Mouse (Mus musculus) midbrain, embryonic 14.5 days (tissue): ENCODE results near the gene Fto. TPM values are rescaled to one million over a fixed set of nuclear protein-coding genes. Genes with fewer than 3 reads are reported as not detected.

Experiments
- ATAC-seq: fragments of 200-750 bp; cut with Nextera tagmentation; 2 replicates; pipeline ENCODE4 v1.8.0; 2017; ENCODE audit warnings: moderate number of reproducible peaks, moderate library complexity; ENCODE audit not compliant: low FRiP score, low TSS enrichment
- DNase-seq: peaks from one replicate; pipeline ENCODE4 v3.0.0-alpha.2; 2015
- H3K27ac ChIP-seq: fragments of 300-500 bp; sonication (generic); replicated peaks from 2 replicates; pipeline ENCODE4 v1.5.1; 2014; ENCODE audit warnings: mild to moderate bottlenecking, low read depth, low read length, moderate library complexity
- H3K27me3 ChIP-seq: fragments of 300-500 bp; sonication (generic); 2 replicates; pipeline ENCODE4 v1.6.1; 2014; ENCODE audit warnings: low read length, control low read depth, mixed read lengths; ENCODE audit not compliant: control insufficient read depth, insufficient read depth
- H3K36me3 ChIP-seq: fragments of 300-500 bp; sonication (generic); 2 replicates; pipeline ENCODE4 v1.6.1; 2014; ENCODE audit warnings: low read length, control low read depth; ENCODE audit not compliant: control insufficient read depth, insufficient read depth
- H3K4me1 ChIP-seq: fragments of 300-500 bp; sonication (generic); 2 replicates; pipeline ENCODE4 v1.6.1; 2014; ENCODE audit warnings: mild to moderate bottlenecking, antibody characterized with exemption, low read length, control low read depth; ENCODE audit not compliant: control insufficient read depth, insufficient read depth
- H3K4me2 ChIP-seq: fragments of 300-500 bp; sonication (generic); 2 replicates; pipeline ENCODE4 v1.6.1; 2014; ENCODE audit warnings: mild to moderate bottlenecking, low read length, moderate library complexity
- H3K4me3 ChIP-seq: fragments of 300-500 bp; sonication (generic); replicated peaks from 2 replicates; pipeline ENCODE4 v1.5.1; 2014; ENCODE audit warnings: low read depth, low read length
- H3K9ac ChIP-seq: fragments of 300-500 bp; sonication (generic); replicated peaks from 2 replicates; pipeline ENCODE4 v1.6.1; 2014; ENCODE audit warnings: mild to moderate bottlenecking, low read length, moderate library complexity
- H3K9me3 ChIP-seq: fragments of 300-500 bp; sonication (generic); 2 replicates; pipeline ENCODE4 v1.6.1; 2016; ENCODE audit warnings: low read length, control low read depth, mixed read lengths; ENCODE audit not compliant: control insufficient read depth
- WGBS: fragments of 180-500 bp; shearing (Covaris S2); extraction: QIAGEN DNeasy Blood & Tissue Kit; methylation state at CpG from one replicate; pipeline ENCODE4 v1.1.7; 2014; 5-methylcytosine and 5-hydroxymethylcytosine counted together
- polyA plus RNA-seq: library from polyadenylated mRNA; unstranded; fragments of >200 nt; fragmentation: Nextera tagmentation; extraction: Ambion mirVana; gene quantifications from 2 replicates; pipeline ENCODE4 v1.2.1, GENCODE M21; 2014

Gene Fto
- polyA plus RNA-seq = 105 and 161 TPM in 2 replicates

DNA sequence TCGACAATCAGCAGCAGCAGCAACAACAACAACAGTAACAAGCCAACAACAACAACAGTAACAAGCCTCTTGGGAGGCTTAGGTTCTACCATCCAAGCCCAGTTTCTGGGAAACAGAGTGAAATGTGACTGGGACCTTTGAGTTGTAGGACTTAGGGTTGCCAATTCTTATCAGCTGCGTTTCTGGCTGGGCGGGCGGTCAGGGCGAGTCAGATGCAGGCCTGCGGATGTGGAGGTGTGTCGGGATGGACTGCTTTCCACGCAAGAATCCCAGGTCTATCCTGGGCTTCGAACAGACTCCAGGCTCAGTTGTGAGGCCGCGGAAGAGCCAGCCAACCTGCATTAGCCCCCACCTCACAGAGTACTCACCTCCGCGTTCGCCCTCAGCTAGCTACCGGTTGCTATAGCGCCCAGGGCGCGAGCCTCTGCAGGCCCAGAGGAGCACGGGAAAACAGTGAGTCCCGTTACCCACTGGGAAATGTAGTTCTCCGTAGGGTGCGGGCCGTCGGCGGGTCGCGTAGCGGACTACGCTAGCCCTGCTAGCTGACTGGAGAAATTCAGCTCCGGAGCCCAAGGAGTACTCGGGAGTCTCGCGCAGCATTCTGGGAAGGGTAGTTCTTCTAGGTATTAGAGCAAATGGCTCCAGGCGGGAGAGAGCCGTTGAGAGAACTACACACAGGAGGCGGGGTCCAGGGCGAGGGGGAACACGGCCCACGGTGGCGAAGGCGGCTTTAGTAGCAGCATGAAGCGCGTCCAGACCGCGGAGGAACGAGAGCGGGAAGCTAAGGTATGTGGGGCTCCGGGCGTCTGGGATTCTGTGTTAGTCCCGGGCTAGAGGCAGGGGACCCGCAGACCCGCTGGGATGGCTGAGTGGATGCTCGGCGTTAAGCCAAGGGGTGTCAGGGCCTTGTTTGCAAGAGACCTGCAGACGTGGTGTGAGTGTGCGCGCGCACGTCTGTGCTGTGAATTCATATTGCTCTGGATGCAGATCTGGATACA, at the start of gene Fto, which contains the start of gene Rpgrip1l:
Gene Fto, plus strand, starts transcription at position 691 of the 998 bp plus-strand sequence.
Gene Rpgrip1l, minus strand, starts transcription at position 428 of the 998 bp plus-strand sequence.
- Histone ChIP-seq H3K27ac (peak within 1 kb of the TSS; percentile 70), H3K4me3 (peak within 1 kb of the TSS; percentile 54), H3K9me3 (no peaks in the 10 kb centered on the region), H3K9ac (peak within 1 kb of the TSS; percentile 68), H3K27me3 (no peaks in the 10 kb centered on the region), H3K4me2 (peak within 1 kb of the TSS; percentile 75), H3K36me3 (no peaks in the 10 kb centered on the region), H3K4me1 (peaks cover 20% of the 10 kb centered on the region)
- DNase-seq = peak; percentile 100
- 1% methylated on average over 59 of the region's 59 CpGs for WGBS
- ATAC-seq = peak; percentile 99

GRCm38 (mm10) chr8:91263939-91264338, 49.4 kb upstream of the Fto start:
- WGBS = 84% methylated on average over 3 of the region's 3 CpGs
- Histone ChIP-seq H3K27me3 (no peaks in the 10 kb centered on the region), H3K9me3 (no peaks in the 10 kb centered on the region), H3K9ac (no peak overlapping the region), H3K4me2 (no peak overlapping the region), H3K27ac (no peak overlapping the region), H3K4me3 (no peak overlapping the region), H3K4me1 (no peaks in the 10 kb centered on the region), H3K36me3 (peaks cover 5% of the 10 kb centered on the region)
- DNase-seq (no peak), ATAC-seq (no peak)

GRCm38 (mm10) chr8:91264564-91264963, 48.8 kb upstream of the Fto start:
- DNase-seq (no peak), ATAC-seq (no peak)
- Histone ChIP-seq H3K4me2 (no peak overlapping the region), H3K27me3 (no peaks in the 10 kb centered on the region), H3K4me1 (no peaks in the 10 kb centered on the region), H3K4me3 (no peak overlapping the region), H3K27ac (no peak overlapping the region), H3K9me3 (no peaks in the 10 kb centered on the region), H3K36me3 (peaks cover 5% of the 10 kb centered on the region), H3K9ac (no peak overlapping the region)

- DNase-seq (no peak), ATAC-seq (no peak)
- no peaks in the 10 kb centered on the region for H3K9me3 ChIP-seq
- H3K4me3 ChIP-seq = no peak overlapping the region
- H3K4me2 ChIP-seq = no peak overlapping the region
- no peak overlapping the region for H3K9ac ChIP-seq
- H3K36me3 ChIP-seq = peaks cover 18% of the 10 kb centered on the region
- no peaks in the 10 kb centered on the region for H3K27me3 ChIP-seq
- 84% methylated on average over 2 of the region's 2 CpGs for WGBS
- no peaks in the 10 kb centered on the region for H3K4me1 ChIP-seq
- no peak overlapping the region for H3K27ac ChIP-seq
Measured at GRCm38 (mm10) chr8:91269374-91269958, 43.9 kb upstream of the Fto start.

- H3K9me3 ChIP-seq = 0 out of 2 replicates have a peak, but pooled peaks cover 4% of the 10 kb centered on the region
- no peaks in the 10 kb centered on the region for H3K27me3 ChIP-seq
- no peak overlapping the region for H3K27ac ChIP-seq
- peaks cover 18% of the 10 kb centered on the region for H3K36me3 ChIP-seq
- no peak overlapping the region for H3K4me3 ChIP-seq
- ATAC-seq = no peak
- 91% methylated on average over 5 of the region's 5 CpGs for WGBS
- no peak overlapping the region for H3K9ac ChIP-seq
- no peak for DNase-seq
- no peaks in the 10 kb centered on the region for H3K4me1 ChIP-seq
- no peak overlapping the region for H3K4me2 ChIP-seq
Measured at GRCm38 (mm10) chr8:91273493-91273892, 39.8 kb upstream of the Fto start.

DNA sequence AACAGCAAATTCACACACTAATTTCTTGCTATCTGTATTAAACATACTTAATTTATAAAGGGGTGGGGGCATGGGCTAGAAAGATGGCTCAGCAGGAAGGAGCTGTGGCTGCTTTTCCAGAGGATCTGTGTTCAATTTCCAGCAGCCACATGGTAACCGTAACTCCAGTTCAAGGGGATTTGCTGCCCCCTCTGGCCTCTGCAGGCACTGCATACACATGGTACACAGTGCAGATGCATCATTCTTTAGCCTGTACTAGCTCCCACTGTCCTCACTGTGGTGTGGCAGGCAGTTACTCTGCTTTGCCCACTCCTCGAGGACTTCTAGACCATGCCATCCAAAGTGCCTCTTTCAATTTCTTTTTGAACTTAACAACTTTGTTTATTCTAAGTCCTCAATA, 37.0 kb upstream of the Fto start:
- Histone ChIP-seq H3K4me2 (no peak overlapping the region), H3K4me1 (no peaks in the 10 kb centered on the region), H3K4me3 (no peak overlapping the region), H3K27ac (no peak overlapping the region), H3K27me3 (no peaks in the 10 kb centered on the region), H3K36me3 (peaks cover 12% of the 10 kb centered on the region), H3K9me3 (0 out of 2 replicates have a peak, but pooled peaks cover 4% of the 10 kb centered on the region), H3K9ac (no peak overlapping the region)
- no peak for DNase-seq
- no peak for ATAC-seq
- WGBS = 95% methylated on average over 2 of the region's 2 CpGs

DNA sequence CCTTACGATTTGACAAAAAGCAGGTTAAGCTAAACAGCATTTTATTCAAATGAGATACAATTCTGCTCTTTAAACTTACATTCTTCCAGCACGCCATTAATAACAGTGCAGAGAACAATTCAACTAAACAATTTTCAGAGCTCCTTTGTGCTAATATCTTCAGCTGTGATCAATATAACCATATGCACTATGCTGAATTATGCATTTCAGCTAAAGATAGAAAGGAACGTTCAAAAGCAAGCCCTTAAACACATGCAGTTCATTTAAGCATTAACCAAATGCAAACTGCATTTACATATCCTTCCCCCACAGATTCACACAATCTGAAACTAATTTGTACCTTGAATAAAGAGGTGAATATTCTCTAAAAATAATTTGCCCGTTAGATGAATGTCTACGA, 35.3 kb upstream of the Fto start:
- 0 out of 2 replicates have a peak, but pooled peaks cover 4% of the 10 kb centered on the region for H3K9me3 ChIP-seq
- no peak overlapping the region for H3K9ac ChIP-seq
- H3K4me1 ChIP-seq = no peaks in the 10 kb centered on the region
- no peak overlapping the region for H3K4me2 ChIP-seq
- no peak overlapping the region for H3K4me3 ChIP-seq
- H3K27me3 ChIP-seq = no peaks in the 10 kb centered on the region
- peak; percentile 6 for DNase-seq
- H3K36me3 ChIP-seq = 0 out of 2 replicates have a peak, but pooled peaks cover 9% of the 10 kb centered on the region
- H3K27ac ChIP-seq = no peak overlapping the region
- WGBS = 59% methylated on average over 5 of the region's 5 CpGs
- ATAC-seq = no peak

GRCm38 (mm10) chr8:91280467-91281212, 32.7 kb upstream of the Fto start:
- WGBS = 85% methylated on average over 11 of the region's 11 CpGs
- H3K9me3 ChIP-seq = 0 out of 2 replicates have a peak, but pooled peaks cover 4% of the 10 kb centered on the region
- DNase-seq (no peak), ATAC-seq (no peak)
- H3K4me2 ChIP-seq = no peak overlapping the region
- no peak overlapping the region for H3K27ac ChIP-seq
- no peaks in the 10 kb centered on the region for H3K27me3 ChIP-seq
- H3K4me1 ChIP-seq = no peaks in the 10 kb centered on the region
- H3K36me3 ChIP-seq = peaks cover 2% of the 10 kb centered on the region; the same call in 1 of the 2 replicates
- H3K4me3 ChIP-seq = no peak overlapping the region
- H3K9ac ChIP-seq = no peak overlapping the region
